Mouse (Mus musculus) limb, embryonic 10.5 days (tissue): Measurements from ENCODE around the gene Nprl3. TPM values are rescaled to one million over a fixed set of nuclear protein-coding genes. Genes with fewer than 3 reads are reported as not detected.

Experiments used
- DNase-seq: peaks from one replicate; pipeline ENCODE4 v3.0.0-alpha.2; 2017; ENCODE audit warnings: low spot score
- H3K27ac ChIP-seq: fragments of 300-500 bp; sonication (generic); 2 replicates; pipeline ENCODE4 v1.5.1; 2016; ENCODE audit warnings: mild to moderate bottlenecking
- H3K27me3 ChIP-seq: fragments of 300-500 bp; sonication (generic); 2 replicates; pipeline ENCODE4 v1.6.1; 2016; ENCODE audit warnings: low read depth, mild to moderate bottlenecking; ENCODE audit not compliant: poor library complexity, severe bottlenecking
- H3K36me3 ChIP-seq: fragments of 300-500 bp; sonication (generic); 2 replicates; pipeline ENCODE4 v1.6.1; 2016; ENCODE audit warnings: mild to moderate bottlenecking, moderate library complexity
- H3K4me1 ChIP-seq: fragments of 300-500 bp; sonication (generic); 2 replicates; pipeline ENCODE4 v1.6.1; 2016
- H3K4me3 ChIP-seq: fragments of 300-500 bp; sonication (generic); 2 replicates; pipeline ENCODE4 v1.5.1; 2016; ENCODE audit warnings: mild to moderate bottlenecking, moderate library complexity
- H3K9me3 ChIP-seq: fragments of 300-500 bp; sonication (generic); replicated peaks from 2 replicates; pipeline ENCODE4 v1.6.1; 2016; ENCODE audit warnings: mild to moderate bottlenecking
- WGBS: fragments of 180-500 bp; shearing (Covaris S2); methylation state at CpG from one replicate; pipeline ENCODE4 v1.1.7; 2016; 5-methylcytosine and 5-hydroxymethylcytosine counted together
- polyA plus RNA-seq: library from polyadenylated mRNA; unstranded; fragments of >200 nt; fragmentation: Nextera tagmentation; extraction: Ambion mirVana; gene quantifications from 2 replicates; pipeline ENCODE4 v1.2.1, GENCODE M21; 2016

Nprl3 gene
- polyA plus RNA-seq, 1 experiment from 2014 or later = 51.8 TPM

DNA sequence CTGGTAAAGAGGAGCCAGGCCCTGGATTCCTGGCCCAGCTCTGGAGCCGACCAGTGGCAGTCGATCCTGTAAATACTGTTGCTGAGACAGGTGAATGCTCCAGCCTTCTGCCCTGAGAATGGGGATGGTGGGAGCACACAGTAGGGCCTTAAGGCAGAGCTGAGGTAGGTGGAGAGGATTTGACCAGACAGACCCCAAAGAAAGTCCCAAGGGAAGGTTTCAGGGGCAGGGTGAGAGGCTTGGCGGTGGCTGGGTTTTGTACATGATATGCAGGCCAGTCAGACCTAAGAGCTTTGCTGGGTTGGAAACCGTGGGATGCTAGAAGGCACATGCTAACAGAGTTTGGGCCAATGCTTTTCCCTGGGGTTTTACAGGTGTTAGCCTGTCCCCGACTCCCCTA is 72.9 kb downstream of the Nprl3 start:
- Histone ChIP-seq H3K27ac (no peak overlapping the region), H3K4me1 (peaks cover 19% of the 10 kb centered on the region), H3K27me3 (peaks cover 28% of the 10 kb centered on the region), H3K36me3 (no peaks in the 10 kb centered on the region), H3K4me3 (no peak overlapping the region), H3K9me3 (no peaks in the 10 kb centered on the region)
- DNase-seq = no peak
- WGBS = 87% methylated on average over 5 of the region's 5 CpGs

- WGBS = 85% methylated on average over 10 of the region's 10 CpGs
These were observed 73.4 kb downstream of the Nprl3 start for GRCm38 (mm10) chr11:32194086-32194485.

GRCm38 (mm10) chr11:32193156-32193555 is 74.4 kb downstream of the Nprl3 start:
- H3K4me3 ChIP-seq = no peak overlapping the region
- H3K27ac ChIP-seq = no peak overlapping the region
- peaks cover 13% of the 10 kb centered on the region for H3K4me1 ChIP-seq
- DNase-seq = no peak
- H3K9me3 ChIP-seq = no peaks in the 10 kb centered on the region
- no peaks in the 10 kb centered on the region for H3K36me3 ChIP-seq
- H3K27me3 ChIP-seq = peaks cover 23% of the 10 kb centered on the region
- WGBS = 86% methylated on average over 10 of the region's 10 CpGs

More at GRCm38 (mm10) chr11:32194086-32194485, 73.4 kb downstream of the Nprl3 start:
- DNase-seq = no peak
- H3K9me3 ChIP-seq = no peaks in the 10 kb centered on the region
- no peak overlapping the region for H3K27ac ChIP-seq
- no peaks in the 10 kb centered on the region for H3K36me3 ChIP-seq
- H3K4me1 ChIP-seq = peaks cover 15% of the 10 kb centered on the region
- no peak overlapping the region for H3K4me3 ChIP-seq
- H3K27me3 ChIP-seq = peaks cover 28% of the 10 kb centered on the region

DNA sequence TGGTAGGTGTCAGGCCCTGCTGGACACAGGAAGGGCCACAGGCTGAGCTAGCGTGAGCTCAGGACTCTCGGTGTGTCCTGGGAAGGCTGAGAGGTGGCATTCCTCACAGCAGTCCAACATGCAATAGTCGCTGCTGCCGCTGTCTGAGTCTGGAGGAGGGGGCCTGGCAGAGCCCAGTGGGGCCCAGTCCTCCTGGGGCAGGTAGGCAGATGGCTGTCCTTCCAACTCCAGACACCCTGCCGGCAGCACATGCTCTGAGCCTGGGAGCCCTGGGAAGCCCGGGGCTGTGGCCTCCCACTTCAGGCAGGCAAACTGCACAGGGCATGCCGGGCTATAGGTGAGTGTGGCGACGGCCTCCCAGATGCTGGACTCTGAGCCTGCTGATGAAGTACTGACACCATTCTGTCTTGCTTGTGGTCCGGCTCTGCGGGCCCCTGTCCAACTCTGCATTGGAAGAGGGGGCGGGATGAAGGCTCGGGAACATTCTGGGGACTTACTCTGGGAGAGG is 76.8 kb downstream of the Nprl3 start:
- no peaks in the 10 kb centered on the region for H3K9me3 ChIP-seq
- no peaks in the 10 kb centered on the region for H3K36me3 ChIP-seq
- peak overlapping the region; percentile 42 for H3K27ac ChIP-seq
- DNase-seq = no peak
- 84% methylated on average over 13 of the region's 13 CpGs for WGBS
- 0 out of 2 replicates have a peak, but pooled peaks cover 8% of the 10 kb centered on the region for H3K27me3 ChIP-seq
- H3K4me3 ChIP-seq = no peak overlapping the region
- peaks cover 13% of the 10 kb centered on the region for H3K4me1 ChIP-seq

GRCm38 (mm10) chr11:32190119-32190518 is 77.4 kb downstream of the Nprl3 start:
- 89% methylated on average over 9 of the region's 9 CpGs for WGBS
- no peaks in the 10 kb centered on the region for H3K36me3 ChIP-seq
- no peak for DNase-seq
- H3K27ac ChIP-seq = peak overlapping the region; percentile 42; the same call in 1 of the 2 replicates
- 0 out of 2 replicates have a peak, but pooled peaks cover 5% of the 10 kb centered on the region for H3K27me3 ChIP-seq
- H3K9me3 ChIP-seq = no peaks in the 10 kb centered on the region
- H3K4me3 ChIP-seq = no peak overlapping the region
- H3K4me1 ChIP-seq = peaks cover 13% of the 10 kb centered on the region

DNA sequence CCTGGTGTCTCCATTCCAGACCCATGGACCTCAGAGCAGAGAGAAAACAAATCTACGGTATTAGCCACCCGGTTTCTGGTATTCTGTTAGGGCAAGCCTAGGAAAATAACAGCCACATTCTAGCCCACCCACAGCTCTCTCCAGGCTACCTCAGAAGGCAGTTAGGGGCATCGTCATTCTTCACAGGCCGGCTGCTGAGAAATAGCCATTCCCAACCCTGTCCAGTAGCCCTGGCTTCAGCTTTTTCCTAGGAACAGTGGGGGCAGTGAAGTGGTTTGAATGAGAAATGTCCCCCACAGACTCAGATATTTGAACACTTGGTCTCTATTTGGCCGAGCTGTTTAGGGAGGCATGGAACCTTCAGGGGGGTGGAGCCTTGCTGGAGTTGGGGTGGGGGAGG is 78.1 kb downstream of the Nprl3 start:
- WGBS = 66% methylated on average over 5 of the region's 5 CpGs
- DNase-seq = no peak
- no peaks in the 10 kb centered on the region for H3K9me3 ChIP-seq
- peaks cover 13% of the 10 kb centered on the region for H3K4me1 ChIP-seq
- H3K27ac ChIP-seq = no peak overlapping the region
- no peaks in the 10 kb centered on the region for H3K36me3 ChIP-seq
- no peaks in the 10 kb centered on the region for H3K27me3 ChIP-seq
- no peak overlapping the region for H3K4me3 ChIP-seq

DNA sequence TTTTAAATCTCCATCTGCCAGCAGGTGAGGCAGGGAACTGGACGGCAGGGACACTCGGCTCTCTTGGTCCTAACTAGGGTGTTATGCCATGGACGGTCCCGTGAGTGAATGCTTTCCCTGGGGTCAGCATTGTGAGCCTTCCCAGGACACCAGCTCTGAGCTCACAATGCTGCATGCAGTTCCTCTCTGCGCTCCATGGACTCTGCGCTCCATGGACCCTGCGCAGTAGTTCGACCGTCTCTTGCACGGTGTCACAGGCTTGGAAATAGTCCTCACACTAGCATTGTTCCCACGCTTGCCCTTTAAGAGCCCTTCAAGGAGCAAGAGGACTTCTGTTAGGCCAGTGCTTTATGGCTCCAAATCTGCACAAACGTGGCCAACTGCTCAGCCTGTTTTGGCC is 78.6 kb downstream of the Nprl3 start:
- H3K27ac ChIP-seq = no peak overlapping the region
- no peaks in the 10 kb centered on the region for H3K36me3 ChIP-seq
- no peak overlapping the region for H3K4me3 ChIP-seq
- 89% methylated on average over 12 of the region's 12 CpGs for WGBS
- H3K4me1 ChIP-seq = peaks cover 13% of the 10 kb centered on the region
- H3K9me3 ChIP-seq = no peaks in the 10 kb centered on the region
- H3K27me3 ChIP-seq = no peaks in the 10 kb centered on the region
- DNase-seq = no peak

GRCm38 (mm10) chr11:32187256-32187655 is 80.3 kb downstream of the Nprl3 start:
- Histone ChIP-seq H3K9me3 (no peaks in the 10 kb centered on the region), H3K27ac (no peak overlapping the region), H3K36me3 (no peaks in the 10 kb centered on the region), H3K4me1 (0 out of 2 replicates have a peak, but pooled peaks cover 3% of the 10 kb centered on the region), H3K27me3 (no peaks in the 10 kb centered on the region), H3K4me3 (no peak overlapping the region)
- no peak for DNase-seq
- WGBS = 89% methylated on average over 4 of the region's 4 CpGs

DNA sequence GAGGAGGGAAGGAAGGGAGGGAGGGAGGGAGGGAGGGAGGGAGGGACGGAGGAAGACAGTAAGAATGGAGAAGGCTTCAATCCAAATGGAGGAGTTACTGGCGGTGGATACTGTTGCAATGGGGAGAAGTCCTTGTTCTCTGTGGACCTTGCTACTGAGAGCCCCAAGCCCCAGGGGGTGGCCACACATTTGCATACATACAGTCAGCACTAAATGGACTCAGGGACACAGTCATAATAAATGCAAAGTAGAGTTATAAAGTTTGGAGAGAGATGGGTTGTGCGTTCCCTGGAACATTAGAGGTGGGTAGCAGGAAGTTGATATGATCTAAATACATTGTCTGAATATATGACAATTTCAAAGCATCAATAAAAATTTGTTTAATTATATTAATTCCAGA is 81.5 kb downstream of the Nprl3 start:
- WGBS = 78% methylated on average over 3 of the region's 3 CpGs
- H3K27me3 ChIP-seq = 0 out of 2 replicates have a peak, but pooled peaks cover 6% of the 10 kb centered on the region
- H3K27ac ChIP-seq = no peak overlapping the region
- no peak for DNase-seq
- 0 out of 2 replicates have a peak, but pooled peaks cover 3% of the 10 kb centered on the region for H3K4me1 ChIP-seq
- H3K9me3 ChIP-seq = no peaks in the 10 kb centered on the region
- no peaks in the 10 kb centered on the region for H3K36me3 ChIP-seq
- H3K4me3 ChIP-seq = no peak overlapping the region

GRCm38 (mm10) chr11:32184469-32184868 is 83.0 kb downstream of the Nprl3 start:
- Histone ChIP-seq H3K27ac (no peak overlapping the region), H3K9me3 (no peaks in the 10 kb centered on the region), H3K36me3 (no peaks in the 10 kb centered on the region), H3K4me3 (no peak overlapping the region), H3K4me1 (no peaks in the 10 kb centered on the region), H3K27me3 (0 out of 2 replicates have a peak, but pooled peaks cover 6% of the 10 kb centered on the region)
- WGBS = 91% methylated on average over 8 of the region's 8 CpGs
- DNase-seq = no peak

DNA sequence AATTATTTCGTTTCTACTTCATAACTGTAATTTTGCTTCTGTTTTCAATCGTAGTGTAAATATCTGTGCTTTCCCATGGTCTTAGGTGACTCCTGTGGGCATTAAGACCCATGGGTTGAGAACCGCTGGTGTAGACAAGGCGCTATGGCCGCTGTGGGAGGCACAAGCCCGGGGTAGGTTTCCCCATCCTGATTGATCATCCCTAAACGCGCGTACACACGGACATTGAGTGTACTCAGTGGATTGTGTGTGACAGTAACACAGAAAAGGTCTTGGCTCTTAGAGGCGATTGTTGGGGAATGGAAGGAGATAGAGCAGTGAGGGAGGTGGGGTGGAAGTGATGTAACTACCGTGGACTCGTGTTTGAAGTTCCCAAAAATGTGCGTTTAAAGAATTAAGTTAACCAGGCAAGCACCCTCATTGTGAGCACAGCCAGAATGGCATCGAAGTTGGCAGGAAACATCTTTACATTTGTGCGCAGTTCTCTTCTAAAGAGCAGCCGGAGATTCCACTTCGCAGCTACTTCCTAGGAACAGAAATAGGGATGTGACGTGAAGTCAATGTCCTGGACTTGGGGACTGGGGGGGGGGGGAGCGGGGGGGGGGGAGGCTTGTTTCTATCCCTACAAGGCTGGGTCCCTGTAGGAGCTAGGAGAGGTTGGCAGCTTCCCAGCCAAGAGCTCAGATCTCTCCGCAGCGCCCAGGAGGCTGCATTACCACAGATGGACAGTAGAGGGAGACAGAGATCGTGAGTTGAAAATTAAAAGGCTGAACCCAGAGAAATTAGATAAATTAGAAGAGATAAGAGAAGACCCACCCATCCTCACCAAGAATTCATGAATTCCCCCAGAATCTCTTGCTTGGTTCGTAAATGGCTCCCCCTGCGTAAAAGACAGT is 85.3 kb downstream of the Nprl3 start:
- 49% methylated on average over 25 of the region's 25 CpGs for WGBS
- Histone ChIP-seq H3K27me3 (0 out of 2 replicates have a peak, but pooled peaks cover 6% of the 10 kb centered on the region), H3K4me3 (no peak overlapping the region), H3K4me1 (no peaks in the 10 kb centered on the region), H3K9me3 (no peaks in the 10 kb centered on the region), H3K27ac (no peak overlapping the region), H3K36me3 (no peaks in the 10 kb centered on the region)
- DNase-seq = peak; percentile 82

GRCm38 (mm10) chr11:32181246-32181645 is 86.3 kb downstream of the Nprl3 start:
- H3K9me3 ChIP-seq = no peaks in the 10 kb centered on the region
- H3K27ac ChIP-seq = no peak overlapping the region
- no peak overlapping the region for H3K4me3 ChIP-seq
- DNase-seq = no peak
- WGBS = 92% methylated on average over 4 of the region's 4 CpGs
- H3K27me3 ChIP-seq = 0 out of 2 replicates have a peak, but pooled peaks cover 6% of the 10 kb centered on the region
- H3K36me3 ChIP-seq = no peaks in the 10 kb centered on the region
- no peaks in the 10 kb centered on the region for H3K4me1 ChIP-seq

DNA sequence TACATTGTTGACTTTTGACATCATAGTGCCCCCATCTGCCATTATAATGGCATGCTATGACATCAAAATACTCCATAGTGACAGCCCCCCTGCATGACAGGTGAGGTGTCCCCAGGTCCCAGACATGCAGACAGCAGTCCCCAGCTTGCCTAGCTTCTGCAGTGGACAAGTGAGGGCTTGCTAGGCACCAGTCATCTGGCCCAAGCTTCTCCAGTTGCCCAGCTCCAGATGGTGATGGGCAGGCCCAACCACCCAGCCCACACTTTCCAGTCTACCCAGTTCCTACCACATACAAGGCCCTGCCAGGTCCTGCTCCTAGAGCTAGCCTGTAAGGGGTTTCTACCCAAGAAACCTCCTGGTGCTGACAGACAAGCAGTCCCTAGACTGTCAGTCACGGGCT is 89.0 kb downstream of the Nprl3 start:
- 72% methylated on average over 1 of the region's 1 CpGs for WGBS
- no peak overlapping the region for H3K27ac ChIP-seq

More for the DNA sequence above, 89.0 kb downstream of the Nprl3 start:
- H3K27me3 ChIP-seq = 0 out of 2 replicates have a peak, but pooled peaks cover 6% of the 10 kb centered on the region
- no peaks in the 10 kb centered on the region for H3K9me3 ChIP-seq
- no peaks in the 10 kb centered on the region for H3K36me3 ChIP-seq
- no peak overlapping the region for H3K4me3 ChIP-seq
- no peak for DNase-seq
- H3K4me1 ChIP-seq = no peaks in the 10 kb centered on the region
